Mouse (Mus musculus) 3T3-L1 (cell line): ENCODE data around the gene Id1.

Experiments
- DNase-seq: peaks from one replicate; pipeline ENCODE4 v3.0.0-alpha.2; 2015; ENCODE audit warnings: low read depth, low spot score

The Id1 gene

DNA sequence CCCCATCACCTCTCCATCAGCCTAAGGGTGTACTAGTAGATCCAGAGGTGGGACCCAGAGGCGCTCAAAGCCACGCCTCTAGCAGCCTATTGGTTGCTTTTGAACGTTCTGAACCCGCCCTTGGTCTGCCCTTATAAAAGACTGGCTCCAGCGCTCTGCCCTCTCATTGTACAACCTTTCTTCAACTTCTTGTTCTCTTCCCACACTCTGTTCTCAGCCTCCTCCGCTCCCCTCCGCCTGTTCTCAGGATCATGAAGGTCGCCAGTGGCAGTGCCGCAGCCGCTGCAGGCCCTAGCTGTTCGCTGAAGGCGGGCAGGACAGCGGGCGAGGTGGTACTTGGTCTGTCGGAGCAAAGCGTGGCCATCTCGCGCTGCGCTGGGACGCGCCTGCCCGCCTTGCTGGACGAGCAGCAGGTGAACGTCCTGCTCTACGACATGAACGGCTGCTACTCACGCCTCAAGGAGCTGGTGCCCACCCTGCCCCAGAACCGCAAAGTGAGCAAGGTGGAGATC, at the start of gene Id1:
Gene Id1, plus strand, starts transcription at position 162 of the 512 bp plus-strand sequence.
- DNase-seq: peak; percentile 99

GRCm38 (mm10) chr2:152686399-152686798, 49.7 kb upstream of the Id1 start:
- no peak for DNase-seq

DNA sequence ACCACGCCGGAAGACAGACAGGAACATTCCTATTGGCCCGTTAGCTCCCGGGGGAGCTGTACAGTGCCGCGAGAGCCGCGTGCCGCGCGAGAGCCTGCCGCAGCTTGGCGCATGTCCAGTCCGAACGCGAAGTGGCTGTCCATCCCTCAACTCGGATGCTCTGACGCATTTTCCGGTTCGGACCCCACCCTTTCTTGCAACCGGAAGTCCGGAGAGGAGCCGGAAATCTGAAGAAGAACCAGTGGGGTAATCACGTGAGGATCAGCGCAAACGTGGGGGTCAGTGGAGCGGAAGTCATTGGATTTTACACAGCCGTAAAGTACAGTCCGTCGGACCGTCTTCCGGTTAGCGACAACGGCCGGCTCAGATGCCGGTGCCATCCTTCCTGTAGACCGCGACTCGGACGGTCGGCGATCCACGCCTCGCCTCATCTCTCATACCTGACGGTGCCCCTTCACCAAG, 49.2 kb upstream of the Id1 start, which contains the start of gene Mcts2:
Gene Mcts2, plus strand, starts transcription at position 230 of the 462 bp plus-strand sequence.
- DNase-seq: peak; percentile 95

DNA sequence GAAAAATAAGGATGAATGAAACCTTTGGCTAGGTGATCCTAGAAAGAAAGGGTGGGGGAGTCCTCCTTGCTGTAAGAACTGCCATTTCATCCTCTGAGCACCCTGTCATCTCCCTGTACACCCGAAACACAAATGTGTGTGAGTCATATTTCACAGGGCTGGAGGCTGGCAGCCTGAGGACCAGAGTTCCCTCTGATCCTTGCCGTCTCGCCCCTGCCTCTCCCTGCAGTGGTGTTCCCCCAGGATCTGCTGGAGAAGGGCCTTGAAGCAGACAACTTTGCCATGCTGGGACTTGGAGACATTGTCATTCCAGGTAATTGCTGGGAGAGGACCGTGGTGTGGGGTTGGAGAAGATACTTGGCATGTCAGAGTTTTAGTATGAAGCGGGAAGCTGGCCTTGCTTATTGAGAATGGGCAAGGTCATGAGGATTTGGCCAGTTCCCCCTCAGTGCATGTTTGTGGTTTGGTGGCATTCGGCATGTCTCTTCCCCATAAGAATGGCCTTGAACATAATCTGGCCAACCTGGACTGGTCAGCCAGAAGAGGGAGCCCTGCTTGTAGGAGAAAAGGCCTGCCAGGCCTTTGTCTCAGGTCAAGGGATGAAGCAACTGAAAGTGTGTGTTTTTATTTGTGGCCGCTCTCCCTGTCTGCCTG, 44.4 kb upstream of the Id1 start:
- DNase-seq: peak; percentile 85

DNA sequence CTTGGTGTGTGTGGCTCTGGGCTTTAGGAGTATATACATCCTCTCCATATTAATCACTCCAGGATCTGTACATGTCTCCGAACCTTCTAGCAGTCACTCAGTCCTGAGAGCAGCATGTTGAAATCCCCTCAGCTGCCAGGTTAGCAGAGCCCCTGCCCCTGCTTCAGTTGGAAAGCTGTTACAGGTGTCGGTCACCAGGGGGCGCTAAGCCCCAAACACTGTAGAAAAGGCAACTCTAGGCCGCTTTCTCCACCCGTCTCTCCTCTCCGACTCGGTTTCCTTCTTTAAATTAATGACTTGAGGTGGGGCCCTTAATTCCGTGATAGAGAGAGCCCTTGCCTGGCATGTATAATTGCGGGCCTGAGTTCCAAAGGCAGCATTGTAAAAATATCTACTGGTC, 42.8 kb upstream of the Id1 start:
- DNase-seq: peak; percentile 79

- no peak for DNase-seq
Measured at GRCm38 (mm10) chr2:152693735-152694134, 42.3 kb upstream of the Id1 start.

DNA sequence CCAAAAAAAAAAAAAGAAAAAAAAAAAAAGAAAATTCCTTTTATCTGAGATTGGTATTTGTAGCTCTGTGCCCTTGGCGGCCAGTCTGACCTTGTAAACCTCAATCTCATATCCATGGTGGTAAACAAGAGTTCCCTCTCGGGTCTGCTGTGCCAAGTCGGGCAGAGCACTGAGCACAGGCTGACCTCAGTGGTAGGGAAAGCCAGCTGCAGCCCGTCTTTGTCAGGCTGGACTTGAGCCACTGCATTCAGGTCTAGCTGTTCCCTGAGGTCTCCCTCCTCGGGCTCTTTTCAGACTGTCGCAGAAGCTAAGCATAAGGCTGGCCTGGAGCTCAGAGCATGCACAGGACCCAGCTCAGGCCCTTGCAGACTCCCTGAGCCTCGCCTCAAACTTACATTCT, 41.3 kb upstream of the Id1 start:
- DNase-seq: no peak

GRCm38 (mm10) chr2:152696016-152696415, 40.0 kb upstream of the Id1 start:
- no peak for DNase-seq

DNA sequence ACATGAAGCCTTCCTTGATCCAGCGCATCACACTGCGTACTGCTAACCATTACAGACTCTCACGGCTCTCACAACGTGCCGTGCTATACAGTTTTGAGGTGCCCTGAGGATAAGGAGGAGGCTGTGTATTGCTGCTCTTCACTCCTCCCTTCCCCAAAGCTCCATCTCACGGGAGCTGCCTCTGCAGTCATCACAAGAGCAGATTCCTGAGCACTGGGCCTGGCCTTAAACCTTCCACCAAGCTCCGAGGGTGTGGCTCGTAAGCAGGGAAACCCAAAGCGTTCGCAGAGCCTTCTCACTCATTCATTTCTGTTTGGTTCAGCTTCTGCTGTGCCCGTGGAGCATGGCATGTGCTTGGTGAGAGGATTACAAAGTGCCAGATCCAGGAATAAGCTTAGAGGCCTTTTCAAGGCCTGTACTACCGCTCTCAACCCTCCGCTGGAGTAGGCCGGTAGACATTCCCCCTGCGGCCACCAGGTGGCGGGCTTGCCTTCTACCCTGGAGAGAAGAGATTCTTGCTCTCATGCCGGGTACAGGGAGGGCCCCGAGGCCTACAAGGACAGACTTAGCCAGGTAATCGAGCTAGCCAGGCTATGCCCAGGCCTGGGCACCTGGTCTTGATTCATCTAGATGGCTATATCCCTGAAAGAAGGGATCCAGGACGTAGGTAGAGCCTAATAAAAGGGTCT, 39.4 kb upstream of the Id1 start:
- peak; percentile 95 for DNase-seq

DNA sequence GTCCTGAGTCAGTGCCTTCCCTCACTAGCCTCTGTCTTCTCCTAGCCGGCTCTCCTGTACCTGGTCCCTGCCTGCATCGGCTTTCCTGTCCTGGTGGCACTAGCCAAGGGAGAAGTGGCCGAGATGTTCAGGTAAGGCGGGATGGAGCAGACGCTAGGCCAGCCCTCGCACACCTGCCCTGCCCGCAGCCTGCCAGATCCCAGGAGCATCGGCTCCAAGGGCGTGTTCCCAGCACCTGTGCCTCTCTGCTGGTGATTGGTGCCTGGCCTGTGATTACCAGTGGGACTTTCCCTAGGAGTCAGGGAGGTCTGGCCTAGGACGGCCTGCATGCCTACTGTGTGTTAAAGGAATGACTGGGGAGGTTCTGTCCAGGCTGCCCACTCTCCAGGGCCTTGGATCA, 35.9 kb upstream of the Id1 start:
- no peak for DNase-seq

GRCm38 (mm10) chr2:152700725-152701124, 35.3 kb upstream of the Id1 start:
- no peak for DNase-seq

- no peak for DNase-seq
Measured at GRCm38 (mm10) chr2:152703596-152704255, 32.3 kb upstream of the Id1 start.

DNA sequence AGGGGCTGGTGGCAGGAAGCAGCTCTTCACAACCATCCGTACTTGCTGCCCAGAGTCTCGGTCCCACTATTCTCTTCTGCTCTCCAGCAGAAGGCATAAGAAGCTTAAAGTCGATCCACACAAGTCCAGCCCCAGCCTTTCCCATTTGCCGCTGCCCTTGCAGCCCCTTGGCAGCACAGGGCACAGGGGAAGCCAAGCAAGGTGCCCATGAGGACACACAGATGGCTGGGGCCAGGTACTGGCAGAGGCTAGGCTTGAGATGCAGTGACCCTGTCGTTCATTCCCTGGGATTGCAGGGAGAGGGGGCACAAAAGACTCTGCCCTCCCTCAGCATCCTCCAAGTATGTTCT, 31.8 kb upstream of the Id1 start:
- DNase-seq: no peak

- DNase-seq: no peak
Measured at GRCm38 (mm10) chr2:152704811-152705370, 31.2 kb upstream of the Id1 start.

DNA sequence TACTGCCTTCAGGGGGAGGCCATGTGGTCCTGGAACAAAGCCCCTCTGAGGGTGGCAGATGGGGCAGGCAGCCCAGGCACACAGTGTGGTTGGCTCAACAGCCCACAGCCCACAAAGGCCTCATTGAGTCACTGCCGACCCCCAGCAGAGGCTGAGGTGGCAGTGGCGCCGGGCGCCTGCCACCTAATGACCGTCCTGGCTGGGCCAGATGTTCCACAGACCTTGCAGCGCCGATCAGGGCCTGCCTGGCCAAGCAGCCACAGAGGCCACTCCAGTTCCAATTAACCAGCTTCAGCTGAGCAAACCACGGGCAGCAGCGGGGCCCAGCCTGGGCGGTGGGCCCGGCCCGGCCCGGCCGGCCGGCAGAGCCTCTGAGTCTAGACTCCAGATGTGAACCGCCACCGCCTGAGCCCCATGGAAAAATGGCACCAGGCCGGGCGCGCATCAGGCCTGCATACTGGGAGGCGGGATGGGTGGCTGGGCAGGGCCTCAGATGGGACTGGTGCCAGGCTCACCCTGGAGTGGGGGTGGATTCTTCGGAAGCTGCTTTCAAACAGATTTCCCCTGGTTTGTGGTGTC, 30.0 kb upstream of the Id1 start:
- peak; percentile 92 for DNase-seq

DNA sequence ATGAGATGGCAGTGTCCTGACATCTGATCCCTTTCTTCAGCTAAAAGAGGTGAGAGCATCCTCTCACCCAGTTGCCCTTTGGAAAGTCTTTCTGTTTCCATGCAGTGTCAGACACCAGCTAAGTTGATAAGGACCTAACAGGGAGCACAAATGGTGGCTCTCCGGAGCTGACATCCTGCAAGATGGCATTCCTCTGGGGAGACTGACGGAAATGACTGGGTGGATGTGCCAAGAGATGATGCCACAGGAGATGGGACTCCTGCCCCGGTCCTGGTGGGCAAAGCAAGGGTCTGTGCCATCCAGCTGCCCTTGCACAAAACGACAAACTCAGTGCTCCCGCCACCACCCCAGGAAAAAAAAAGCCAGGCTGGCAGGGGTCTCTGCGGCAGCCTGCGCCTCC, 28.9 kb upstream of the Id1 start:
- peak; percentile 47 for DNase-seq

DNA sequence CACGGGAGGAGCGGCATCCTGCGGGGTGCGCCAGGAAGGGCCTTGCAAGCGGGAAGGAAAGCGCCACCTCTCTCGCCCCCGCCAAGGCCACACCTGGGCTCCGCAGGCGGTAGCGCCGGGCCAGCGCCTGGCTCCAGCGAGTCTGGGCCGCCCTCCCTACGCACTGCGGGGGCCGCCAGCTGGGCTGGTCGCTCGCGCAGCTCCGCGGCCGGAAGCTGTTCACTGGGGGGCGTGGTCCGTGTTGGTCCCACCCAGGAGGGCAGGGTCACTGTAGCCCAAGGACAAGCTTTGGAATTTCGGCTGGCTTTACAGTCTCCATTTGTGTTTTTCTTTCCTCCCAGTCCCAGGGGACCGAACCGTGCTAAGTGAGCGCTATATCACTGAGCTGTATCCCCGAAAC, 28.4 kb upstream of the Id1 start:
- peak; percentile 80 for DNase-seq

GRCm38 (mm10) chr2:152709066-152709465, 27.0 kb upstream of the Id1 start:
- DNase-seq: no peak

DNA sequence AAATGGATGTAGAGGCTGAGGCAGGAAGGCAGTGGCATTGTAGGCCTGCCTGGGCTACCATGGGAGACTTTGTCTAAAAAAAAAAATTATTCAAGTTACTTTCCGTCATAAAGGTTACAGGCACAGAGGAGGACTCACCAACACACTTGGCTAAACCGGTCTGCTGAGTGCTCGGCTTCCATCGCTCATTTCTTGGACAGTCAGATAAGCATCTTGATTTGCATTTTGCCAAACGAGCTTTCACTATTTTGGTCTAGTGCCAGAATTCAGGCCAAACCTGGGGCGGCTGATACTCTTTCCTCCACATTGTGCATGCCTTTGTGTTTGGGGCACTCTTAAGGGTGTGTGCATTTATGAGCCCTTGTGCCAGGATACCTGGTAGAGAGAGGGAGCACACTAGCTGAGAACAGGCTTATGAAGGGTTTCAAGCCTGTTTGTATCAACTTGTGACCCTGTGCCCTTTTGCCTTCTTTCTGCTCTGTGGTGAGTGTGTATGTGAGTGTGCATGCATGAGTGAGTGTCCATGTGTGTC, 19.7 kb upstream of the Id1 start:
- DNase-seq: no peak

GRCm38 (mm10) chr2:152717652-152718051, 18.4 kb upstream of the Id1 start:
- DNase-seq: no peak

- no peak for DNase-seq
Measured at GRCm38 (mm10) chr2:152718076-152718475, 18.0 kb upstream of the Id1 start.
